ENCODE assay signal across 12 mouse cellular contexts in genomic region chr2:67827697-67828096, GRCm38 (mm10).
DNase-seq lines count a peak whose midpoint lies in the region; ATAC-seq and TF ChIP-seq lines count a peak whose summit lies in the region.
"Had no signal": no experiment of that assay in that cellular context is flagged by ENCODE, and none has a peak within 500 bp of the region (broad histone marks: within the 10 kb centered on the region; RNA-seq: fewer than 3 reads in every experiment).

No protein-coding gene starts in this region.

- H3K79me2 ChIP-seq in heart, adult 2 months (replicated peaks; ENCODE audit: control insufficient read depth, insufficient read depth, low read length) = no peaks in the 10 kb centered on the region

- no peaks in the 10 kb centered on the region for H3K36me3 ChIP-seq in heart, adult 2 months (ENCODE audit: control insufficient read depth, insufficient read depth, low read length)
- no peaks in the 10 kb centered on the region for H3K36me3 ChIP-seq in heart, embryonic 10.5 days
- no peaks in the 10 kb centered on the region for H3K36me3 ChIP-seq in lung, postnatal 0 days (ENCODE audit: insufficient read depth, low read length)
- no peaks in the 10 kb centered on the region for H3K36me3 ChIP-seq in embryonic facial prominence, embryonic 10.5 days (replicated peaks)
- H3K36me3 ChIP-seq: forebrain, embryonic 12.5 days; limb, embryonic 13.5 days had no signal

- WGBS in heart, adult 2 months = 41% methylated on average over 4 of the region's 4 CpGs
- 75% methylated on average over 4 of the region's 4 CpGs for WGBS in heart, embryonic 10.5 days
- 51% methylated on average over 4 of the region's 4 CpGs for WGBS in lung, postnatal 0 days
- 91% methylated on average over 4 of the region's 4 CpGs for WGBS in embryonic facial prominence, embryonic 10.5 days

- intact Hi-C loops in heart, adult 2 months (cut with DNase I) = no loop called here
- intact Hi-C loops in heart, postnatal 25 days (cut with DNase I) = no loop called here

- H3K27me3 ChIP-seq in heart, adult 2 months (ENCODE audit: control insufficient read depth, insufficient read depth, low read length) = no peaks in the 10 kb centered on the region
- H3K27me3 ChIP-seq in heart, embryonic 10.5 days (ENCODE audit: insufficient read depth, poor library complexity, severe bottlenecking) = no peaks in the 10 kb centered on the region
- no peaks in the 10 kb centered on the region for H3K27me3 ChIP-seq in lung, postnatal 0 days (replicated peaks; ENCODE audit: insufficient read depth, low read length)
- no peaks in the 10 kb centered on the region for H3K27me3 ChIP-seq in embryonic facial prominence, embryonic 10.5 days (replicated peaks; ENCODE audit: low read depth, poor library complexity, severe bottlenecking)
- H3K27me3 ChIP-seq: forebrain, embryonic 12.5 days; limb, embryonic 13.5 days had no signal

- H3K27ac ChIP-seq in heart, adult 2 months = no peak overlapping the region
- no peak overlapping the region for H3K27ac ChIP-seq in heart, embryonic 10.5 days
- H3K27ac ChIP-seq in lung, postnatal 0 days (ENCODE audit: low read length) = no peak overlapping the region
- no peak overlapping the region for H3K27ac ChIP-seq in embryonic facial prominence, embryonic 10.5 days (replicated peaks)
- H3K27ac ChIP-seq: forebrain, embryonic 12.5 days; limb, embryonic 13.5 days had no signal

- H3K9ac ChIP-seq in heart, adult 2 months (ENCODE audit: low read depth, low read length) = no peak overlapping the region
- no peak overlapping the region for H3K9ac ChIP-seq in lung, postnatal 0 days (replicated peaks; ENCODE audit: low read depth)
- H3K9ac ChIP-seq: forebrain, embryonic 12.5 days; limb, embryonic 13.5 days had no signal

- H3K9me3 ChIP-seq in heart, embryonic 10.5 days = no peaks in the 10 kb centered on the region
- H3K9me3 ChIP-seq in lung, postnatal 0 days (ENCODE audit: low read length) = no peaks in the 10 kb centered on the region
- H3K9me3 ChIP-seq in embryonic facial prominence, embryonic 10.5 days = no peaks in the 10 kb centered on the region
- H3K9me3 ChIP-seq: forebrain, embryonic 12.5 days; limb, embryonic 13.5 days had no signal

- no peak for TF ChIP-seq POLR2A in heart, adult 2 months (IDR thresholded peaks at IDR 0.05; ENCODE audit: insufficient read depth, low read depth, low read length)

- TF ChIP-seq CTCF in heart, adult 2 months (IDR thresholded peaks at IDR 0.05) = no peak
- no peak for TF ChIP-seq CTCF in lung, postnatal 0 days (IDR thresholded peaks at IDR 0.05)

- H3K4me2 ChIP-seq in lung, postnatal 0 days (replicated peaks; ENCODE audit: low read depth, low read length) = no peak overlapping the region
- H3K4me2 ChIP-seq: forebrain, embryonic 12.5 days; limb, embryonic 13.5 days had no signal

- H3K4me3 ChIP-seq in heart, adult 2 months = no peak overlapping the region
- H3K4me3 ChIP-seq in heart, embryonic 10.5 days = no peak overlapping the region
- H3K4me3 ChIP-seq in lung, postnatal 0 days (ENCODE audit: low read depth, low read length) = no peak overlapping the region
- H3K4me3 ChIP-seq in embryonic facial prominence, embryonic 10.5 days = no peak overlapping the region
- H3K4me3 ChIP-seq: forebrain, embryonic 12.5 days; limb, embryonic 13.5 days had no signal

- TF ChIP-seq EP300 in heart, adult 2 months (IDR thresholded peaks at IDR 0.05; ENCODE audit: insufficient read depth, low read depth, low read length) = peak; percentile 42; the same call in 1 of the 2 replicates
- no peak for TF ChIP-seq EP300 in lung, postnatal 0 days (IDR thresholded peaks at IDR 0.05)

- peak; percentile 53 for ATAC-seq in lung, postnatal 0 days

- DNase-seq in heart, adult 2 months = peak; percentile 51 to 59
- no peak for DNase-seq in heart, embryonic 10.5 days (ENCODE audit: low spot score)
- peak; percentile 25 to 45 for DNase-seq in gastrocnemius, adult 8-10 months (ENCODE audit: low spot score in 2 of 2)
- DNase-seq in heart, postnatal 25 days (ENCODE audit: low spot score) = peak; percentile 32
- DNase-seq in lung, postnatal 0 days (ENCODE audit: low spot score) = peak; percentile 30
- no peak for DNase-seq in embryonic facial prominence, embryonic 10.5 days (ENCODE audit: low spot score)
- DNase-seq in cerebellum, adult 9-10 months = no peak
- no peak for DNase-seq in right cerebral cortex, postnatal 14 days
- DNase-seq: cerebellum, adult 8-10 months; layer of hippocampus, adult 9-11 months had no signal

- no peaks in the 10 kb centered on the region; the same call in 1 of the 2 replicates for H3K4me1 ChIP-seq in heart, adult 2 months (ENCODE audit: control insufficient read depth, insufficient read depth, low read length)
- no peaks in the 10 kb centered on the region for H3K4me1 ChIP-seq in heart, embryonic 10.5 days
- H3K4me1 ChIP-seq in lung, postnatal 0 days (ENCODE audit: insufficient read depth, low read depth, low read length) = no peaks in the 10 kb centered on the region
- no peaks in the 10 kb centered on the region for H3K4me1 ChIP-seq in embryonic facial prominence, embryonic 10.5 days
- H3K4me1 ChIP-seq: limb, embryonic 13.5 days had no signal

Comparison
In these comparisons a context has a peak if more than half of its experiments do, and no peak if none do; other contexts are left out.
1. DNase-seq: peak in heart, adult 2 months (2 of 2), gastrocnemius, adult 8-10 months (2 of 2), heart, postnatal 25 days (single experiment) and lung, postnatal 0 days (single experiment); none in heart, embryonic 10.5 days (single experiment), embryonic facial prominence, embryonic 10.5 days (single experiment), cerebellum, adult 9-10 months (single experiment) and right cerebral cortex, postnatal 14 days (single experiment).